Mouse (Mus musculus) CH12.LX (cell line): ENCODE results near the gene Gm20388. TPM values are rescaled to one million over a fixed set of nuclear protein-coding genes. Genes with fewer than 3 reads are reported as not detected.

Source experiments
- DNase-seq: peaks from one replicate; pipeline ENCODE4 v3.0.0-alpha.2; 2013; ENCODE audit errors: extremely low read depth
- H3K27ac ChIP-seq: 2 replicates; pipeline ENCODE4 v1.5.1; 2012; ENCODE audit warnings: low read depth, mild to moderate bottlenecking, control low read depth, moderate library complexity; ENCODE audit not compliant: insufficient read depth
- H3K27me3 ChIP-seq: replicated peaks from 2 replicates; pipeline ENCODE3; 2012; ENCODE audit warnings: inconsistent platforms
- H3K36me3 ChIP-seq, 2 experiments: replicated peaks in 1 of 2; 2 replicates each; pipeline versions ENCODE3 to v1.6.1; 2012; ENCODE audit warnings: inconsistent platforms in 1 of 2, low read length in 1 of 2, mild to moderate bottlenecking in 1 of 2, mixed read lengths in 1 of 2, moderate library complexity in 1 of 2; ENCODE audit not compliant: control insufficient read depth in 1 of 2, insufficient read depth in 1 of 2
- H3K4me1 ChIP-seq, 2 experiments: 2 replicates each; pipeline ENCODE4 v1.6.1; 2012; ENCODE audit warnings: inconsistent platforms in 1 of 2, moderate library complexity in 1 of 2; ENCODE audit not compliant: insufficient read depth in 2 of 2, control insufficient read depth in 1 of 2
- H3K4me2 ChIP-seq: 2 replicates; pipeline ENCODE4 v1.6.1; 2012; ENCODE audit warnings: low read depth, mild to moderate bottlenecking, control low read depth; ENCODE audit not compliant: poor library complexity, insufficient read depth, severe bottlenecking
- H3K4me3 ChIP-seq, 3 experiments: fragments of 150-350 bp in 1 of 3; sonication (generic) in 1 of 3; replicated peaks in 1 of 3; 2 replicates each; pipeline versions ENCODE3 to v1.5.1; 2011 to 2012; ENCODE audit warnings: low read depth in 2 of 3, low read length in 2 of 3, mild to moderate bottlenecking in 2 of 3, moderate library complexity in 2 of 3, control low read depth in 1 of 3, improper control_type of control experiment in 1 of 3, inconsistent platforms in 1 of 3, mixed read lengths in 1 of 3; ENCODE audit not compliant: poor library complexity in 1 of 3
- H3K79me2 ChIP-seq: replicated peaks from 2 replicates; pipeline ENCODE4 v1.6.1; 2012; ENCODE audit warnings: mild to moderate bottlenecking, moderate library complexity; ENCODE audit not compliant: control insufficient read depth, poor library complexity, insufficient read depth, severe bottlenecking; ENCODE audit errors: extremely low read depth
- H3K9ac ChIP-seq: 2 replicates; pipeline ENCODE4 v1.6.1; 2012; ENCODE audit warnings: low read depth, mild to moderate bottlenecking, control low read depth, moderate library complexity; ENCODE audit not compliant: insufficient read depth
- H3K9me3 ChIP-seq: replicated peaks from 2 replicates; pipeline ENCODE3; 2012; ENCODE audit warnings: low read length, inconsistent platforms, mixed read lengths
- CHD1 ChIP-seq: IDR thresholded peaks from 2 replicates; pipeline ENCODE4 v1.6.1; 2012; ENCODE audit warnings: low read depth, low read length, improper control_type of control experiment, inconsistent platforms
- E2F4 ChIP-seq: IDR thresholded peaks from 2 replicates; pipeline ENCODE4 v1.6.1; 2011; ENCODE audit warnings: low read depth, low read length, improper control_type of control experiment; ENCODE audit not compliant: insufficient replicate concordance
- GABPA ChIP-seq: IDR thresholded peaks from 2 replicates; pipeline ENCODE4 v1.6.1; 2012; ENCODE audit warnings: low read depth, low read length, improper control_type of control experiment, inconsistent platforms; ENCODE audit not compliant: insufficient replicate concordance
- JUN ChIP-seq: IDR thresholded peaks from 2 replicates; pipeline ENCODE4 v1.6.1; 2011; ENCODE audit warnings: low read depth, mild to moderate bottlenecking, low read length, improper control_type of control experiment, moderate library complexity; ENCODE audit not compliant: insufficient read depth
- JUND ChIP-seq: conservative IDR thresholded peaks from 2 replicates; pipeline ENCODE4 v1.6.1; 2011; ENCODE audit warnings: low read depth, low read length, improper control_type of control experiment
- KAT2A ChIP-seq: IDR thresholded peaks from 2 replicates; pipeline ENCODE4 v1.6.1; 2012; ENCODE audit warnings: low read length, improper control_type of control experiment, inconsistent platforms; ENCODE audit not compliant: insufficient replicate concordance
- MAFK ChIP-seq: IDR thresholded peaks from 2 replicates; pipeline ENCODE4 v1.6.1; 2011; ENCODE audit warnings: low read length, improper control_type of control experiment; ENCODE audit not compliant: insufficient replicate concordance
- MAZ ChIP-seq: IDR thresholded peaks from 2 replicates; pipeline ENCODE4 v1.6.1; 2012; ENCODE audit warnings: low read depth, mild to moderate bottlenecking, inconsistent platforms, low read length, improper control_type of control experiment, moderate library complexity
- MEF2A ChIP-seq: IDR thresholded peaks from 2 replicates; pipeline ENCODE4 v1.6.1; 2014; ENCODE audit warnings: low read depth, mild to moderate bottlenecking, inconsistent platforms, low read length, improper control_type of control experiment, borderline replicate concordance
- MXI1 ChIP-seq: IDR thresholded peaks from 2 replicates; pipeline ENCODE4 v1.6.1; 2011; ENCODE audit warnings: mild to moderate bottlenecking, low read depth, low read length, improper control_type of control experiment
- MYC ChIP-seq: IDR thresholded peaks from 2 replicates; pipeline ENCODE4 v1.6.1; 2011; ENCODE audit warnings: low read depth, mild to moderate bottlenecking, improper control_type of control experiment, low read length
- PAX5 ChIP-seq: IDR thresholded peaks from 2 replicates; pipeline ENCODE4 v1.6.1; 2012; ENCODE audit warnings: low read length, inconsistent platforms, mixed read lengths
- POLR2A ChIP-seq: IDR thresholded peaks from 2 replicates; pipeline ENCODE4 v1.6.1; 2011; ENCODE audit warnings: low read depth, mild to moderate bottlenecking, improper control_type of control experiment, low read length
- RAD21 ChIP-seq: IDR thresholded peaks from 2 replicates; pipeline ENCODE4 v1.6.1; 2011; ENCODE audit warnings: low read depth, mild to moderate bottlenecking, low read length, improper control_type of control experiment, moderate library complexity
- RCOR1 ChIP-seq: conservative IDR thresholded peaks from 2 replicates; pipeline ENCODE4 v1.6.1; 2012; ENCODE audit warnings: low read depth, mild to moderate bottlenecking, inconsistent platforms, low read length, improper control_type of control experiment
- SMC3 ChIP-seq: IDR thresholded peaks from 2 replicates; pipeline ENCODE4 v1.6.1; 2011; ENCODE audit warnings: low read depth, low read length, improper control_type of control experiment
- TBP ChIP-seq: conservative IDR thresholded peaks from 2 replicates; pipeline ENCODE4 v1.6.1; 2011; ENCODE audit warnings: low read depth, low read length, improper control_type of control experiment
- TCF12 ChIP-seq: IDR thresholded peaks from 2 replicates; pipeline ENCODE4 v1.6.1; 2014; ENCODE audit warnings: low read depth, mild to moderate bottlenecking, inconsistent platforms, low read length, improper control_type of control experiment
- USF1 ChIP-seq: IDR thresholded peaks from 2 replicates; pipeline ENCODE4 v1.6.1; 2014; ENCODE audit warnings: low read depth, mild to moderate bottlenecking, inconsistent platforms, low read length, improper control_type of control experiment
- ZC3H11A ChIP-seq: IDR thresholded peaks from 2 replicates; pipeline ENCODE4 v1.6.1; 2012; ENCODE audit warnings: low read depth, mild to moderate bottlenecking, inconsistent platforms, low read length, improper control_type of control experiment
- ZMIZ1 ChIP-seq: IDR thresholded peaks from 2 replicates; pipeline ENCODE4 v1.6.1; 2012; ENCODE audit warnings: low read depth, mild to moderate bottlenecking, inconsistent platforms, low read length, improper control_type of control experiment
- ZNF384 ChIP-seq: IDR thresholded peaks from 2 replicates; pipeline ENCODE4 v1.6.1; 2012; ENCODE audit warnings: low read depth, low read length, improper control_type of control experiment, inconsistent platforms
- dilution Hi-C: fragments of 300-500 bp; cut with MboI; formaldehyde crosslinking; loops from 2 replicates; pipeline ENCODE4 v1.14.3; 2020; ENCODE audit warnings: low sequenced_read_pairs; ENCODE audit not compliant: extremely low pct_unique_long_range_greater_than_20kb, extremely low pct_ligation_motif_present
- in situ Hi-C: fragments of 300-500 bp; cut with MboI; formaldehyde crosslinking; loops from 3 replicates; pipeline ENCODE4 v1.14.3; 2019; ENCODE audit warnings: low sequenced_read_pairs, low pct_ligation_motif_present, low pct_unique_long_range_greater_than_20kb, mixed read lengths
- polyA plus RNA-seq: library from polyadenylated mRNA; unstranded; fragments of >175 nt; gene quantifications from 2 replicates; pipeline ENCODE4 v1.2.1, GENCODE M21; 2012; ENCODE audit warnings: low read depth; ENCODE audit not compliant: insufficient read length
- total RNA-seq, 2 experiments: library from RNA; depleted of rRNA; stranded (reverse); fragments of 300-350 nt in 1 of 2; fragments of >200 nt in 1 of 2; gene quantifications; 2 replicates each; pipeline ENCODE4 v1.2.3; 2012 to 2014

Gm20388 gene
- total and polyA plus RNA-seq, 3 experiments, result 14.8 to 26.3 (median 22.2) TPM

- TF ChIP-seq JUND (no peak), USF1 (no peak)
Observed at GRCm38 (mm10) chr8:121995112-121995511, 2084.5 kb downstream of the Gm20388 start (continued).

- in situ Hi-C loops (no loop called here), dilution Hi-C loops (no loop called here)
- no peak for DNase-seq
- Histone ChIP-seq H3K27ac (no peak overlapping the region), H3K4me3 (no peak overlapping the region), H3K9me3 (no peaks in the 10 kb centered on the region), H3K4me2 (no peak overlapping the region), H3K4me1 (peaks cover 0 to 4% of the 10 kb centered on the region in 2 experiments; a peak in 1 of 4 replicates), H3K27me3 (no peaks in the 10 kb centered on the region), H3K9ac (no peak overlapping the region), H3K36me3 (peaks cover 77 to 97% of the 10 kb centered on the region in 2 experiments), H3K79me2 (no peaks in the 10 kb centered on the region)
- TF ChIP-seq E2F4 (no peak), ZNF384 (no peak), TBP (no peak), MAZ (no peak), MYC (no peak), MEF2A (no peak), CHD1 (no peak), POLR2A (no peak), RCOR1 (no peak), MXI1 (no peak), JUN (no peak), SMC3 (no peak)
Observed at GRCm38 (mm10) chr8:121995895-121996294, 2085.3 kb downstream of the Gm20388 start.

GRCm38 (mm10) chr8:121998631-121999030 lies 2088.0 kb downstream of the Gm20388 start:
- H3K9ac ChIP-seq, result no peak overlapping the region
- dilution Hi-C loops, result no loop called here
- H3K36me3 ChIP-seq, result peaks cover 74 to 97% of the 10 kb centered on the region in 2 experiments
- TF ChIP-seq MYC (no peak), POLR2A (no peak), ZMIZ1 (no peak), ZC3H11A (no peak), PAX5 (no peak), CHD1 (no peak), ZNF384 (no peak), TCF12 (no peak), GABPA (no peak), MAFK (no peak), JUN (no peak), RCOR1 (no peak), KAT2A (no peak), USF1 (no peak), RAD21 (no peak)
- H3K4me2 ChIP-seq, result no peak overlapping the region
- no peaks in the 10 kb centered on the region for H3K9me3 ChIP-seq
- no peak overlapping the region for H3K4me3 ChIP-seq
- no peaks in the 10 kb centered on the region for H3K27me3 ChIP-seq
- H3K79me2 ChIP-seq, result no peaks in the 10 kb centered on the region
- DNase-seq, result no peak
- no peak overlapping the region for H3K27ac ChIP-seq
- peaks cover 0 to 4% of the 10 kb centered on the region in 2 experiments; a peak in 1 of 4 replicates for H3K4me1 ChIP-seq
- in situ Hi-C loops, result no loop called here
